Mouse (Mus musculus) C2C12 (cell line): Measurements from ENCODE around the gene Zfp943. TPM values are rescaled to one million over a fixed set of nuclear protein-coding genes. Genes with fewer than 3 reads are reported as not detected.
A peak's percentile ranks its signal among the peaks of the same experiment; 100 is the strongest.
"Not testable (repeated sequence)": the region's sequence is repeated elsewhere in the genome, so short reads cannot be mapped to it uniquely, and the experiment has no call there.

Source experiments
- H3K27me3 ChIP-seq: one replicate; pipeline ENCODE4 v1.6.1; 2011; ENCODE audit not compliant: control insufficient read depth, insufficient read depth, insufficient read length
- H3K36me3 ChIP-seq: one replicate; pipeline ENCODE4 v1.6.1; 2011; ENCODE audit not compliant: control insufficient read depth, insufficient read depth
- H3K4me3 ChIP-seq: one replicate; pipeline ENCODE4 v1.5.1; 2011; ENCODE audit warnings: mild to moderate bottlenecking, control low read depth; ENCODE audit not compliant: poor library complexity, insufficient read depth, severe bottlenecking
- H3K79me2 ChIP-seq: one replicate; pipeline ENCODE4 v1.6.1; 2011; ENCODE audit not compliant: control insufficient read depth, insufficient read depth
- H3K79me3 ChIP-seq: one replicate; pipeline ENCODE4 v1.6.1; 2011; ENCODE audit warnings: low read depth, control low read depth
- H3ac ChIP-seq: one replicate; pipeline ENCODE3; 2011; ENCODE audit warnings: low read depth; ENCODE audit not compliant: control insufficient read depth, insufficient read length
- CEBPB ChIP-seq: IDR thresholded peaks from one replicate; pipeline ENCODE4 v1.6.1; 2011; ENCODE audit warnings: low read depth, mild to moderate bottlenecking, control low read depth, moderate library complexity
- CTCF ChIP-seq: IDR thresholded peaks from one replicate; pipeline ENCODE4 v1.5.1; 2011; ENCODE audit not compliant: control insufficient read depth, insufficient read depth, insufficient read length
- FOSL1 ChIP-seq: IDR thresholded peaks from one replicate; pipeline ENCODE4 v1.8.0; 2011; ENCODE audit warnings: mild to moderate bottlenecking, low read length; ENCODE audit not compliant: poor library complexity, insufficient read depth, severe bottlenecking
- MAX ChIP-seq: IDR thresholded peaks from one replicate; pipeline ENCODE4 v1.6.1; 2011; ENCODE audit warnings: mild to moderate bottlenecking, control low read depth
- MYOD1 ChIP-seq: IDR thresholded peaks from one replicate; pipeline ENCODE4 v1.6.1; 2011; ENCODE audit warnings: low read depth; ENCODE audit not compliant: control insufficient read depth, insufficient read length
- MYOG ChIP-seq: IDR thresholded peaks from one replicate; pipeline ENCODE4 v1.6.1; 2011; ENCODE audit not compliant: control insufficient read depth, insufficient read length; ENCODE audit errors: extremely low read depth
- USF1 ChIP-seq: IDR thresholded peaks from one replicate; pipeline ENCODE4 v1.6.1; 2011; ENCODE audit warnings: low read depth, mild to moderate bottlenecking, control low read depth, moderate library complexity
- long read RNA-seq, 2 experiments: library from polyadenylated mRNA; unstranded; transcript quantifications; one replicate each; pipeline ENCODE4 v2.0.0; 2019 to 2020
- polyA plus RNA-seq: library from polyadenylated mRNA; unstranded; fragments of >200 nt; fragmentation: generic; extraction: Trizol; gene quantifications from one replicate; pipeline ENCODE4 v1.2.1, GENCODE M21; 2012; ENCODE audit warnings: missing spikeins

The Zfp943 gene
- polyA plus RNA-seq = 1.9 TPM
- long read RNA-seq, experiment 1, partial matches to known transcripts = 2 of 6 reads
- long read RNA-seq, experiment 1, other reads (novel, unspliced or antisense) = 2 of 6 reads
- long read RNA-seq, experiment 2, transcript Zfp943-201 (4 exons, 2,741 nt) = major isoform, 29 of 45 reads
- long read RNA-seq, experiment 2, partial matches to known transcripts = 3 of 45 reads
- long read RNA-seq, experiment 2, other reads (novel, unspliced or antisense) = 12 of 45 reads

DNA sequence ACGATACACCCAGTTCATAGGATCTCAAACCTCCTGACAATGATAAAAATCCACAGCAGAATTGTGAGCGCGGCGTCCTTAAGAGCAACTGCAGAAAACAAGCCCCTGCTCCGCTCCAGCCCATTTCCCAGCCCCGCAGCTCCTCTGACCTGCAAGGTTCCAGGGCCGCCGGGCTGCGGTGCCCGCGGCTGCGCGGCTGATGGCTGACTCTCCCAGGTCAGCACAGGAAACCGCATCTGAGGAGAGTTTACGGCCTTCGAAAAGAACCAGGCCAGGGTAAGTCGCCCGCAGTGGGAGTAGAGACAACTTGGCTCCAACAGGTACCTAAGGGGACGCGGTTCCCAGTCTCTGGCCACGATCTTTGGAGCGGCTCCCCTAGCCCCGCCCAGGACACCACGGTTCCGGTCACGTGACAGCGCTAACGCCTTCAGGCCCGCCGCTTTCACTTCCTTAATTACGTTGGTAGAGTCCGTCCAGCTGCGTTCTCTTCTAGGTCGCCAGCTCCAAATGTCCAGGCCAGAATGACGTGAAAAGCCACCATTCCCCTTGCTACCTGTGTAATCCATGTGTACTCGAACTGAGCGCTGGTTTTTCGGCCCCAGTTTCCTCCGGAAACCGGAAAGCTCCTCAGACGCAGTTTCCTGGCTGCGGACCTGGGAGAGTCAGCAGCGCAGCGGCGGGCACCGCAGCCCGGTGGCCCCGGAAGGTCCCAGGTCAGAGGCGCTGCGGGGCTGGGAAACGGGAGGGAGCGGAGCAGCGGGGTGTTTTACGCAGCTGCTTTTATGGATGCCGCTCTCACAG lies at the start of gene Zfp943, which contains the start of gene Zfp942:
Gene Zfp943 (plus strand): TSS at position 446 of the 801 bp plus-strand sequence.
Gene Zfp942 (minus strand): TSS at position 358 of the 801 bp plus-strand sequence.
- not testable (repeated sequence) for H3K27me3 ChIP-seq, H3K36me3 ChIP-seq
- Histone ChIP-seq H3K79me3 (peaks cover 37% of the 10 kb centered on the region), H3K79me2 (peaks cover 69% of the 10 kb centered on the region), H3K4me3 (peak within 1 kb of the TSS; percentile 64), H3ac (peak within 1 kb of the TSS; percentile 45)
- peak; percentile 39 for TF ChIP-seq USF1

GRCm38 (mm10) chr17:21963302-21963701 lies 950 bp downstream of the Zfp943 start:
- peaks cover 60% of the 10 kb centered on the region for H3K79me2 ChIP-seq
- H3K4me3 ChIP-seq = peak overlapping the region; percentile 64
- peaks cover 32% of the 10 kb centered on the region for H3K79me3 ChIP-seq
- TF ChIP-seq MAX = no peak
- H3ac ChIP-seq = no peak overlapping the region
- no peaks in the 10 kb centered on the region for H3K36me3 ChIP-seq
- H3K27me3 ChIP-seq = no peaks in the 10 kb centered on the region

GRCm38 (mm10) chr17:22035594-22035993 lies 73.2 kb downstream of the Zfp943 start:
- H3K36me3 ChIP-seq, H3K79me3 ChIP-seq, H3K4me3 ChIP-seq, H3ac ChIP-seq, H3K79me2 ChIP-seq, H3K27me3 ChIP-seq: not testable (repeated sequence)

- no peaks in the 10 kb centered on the region for H3K79me3 ChIP-seq
- no peaks in the 10 kb centered on the region for H3K79me2 ChIP-seq
- H3ac ChIP-seq = no peak overlapping the region
- H3K36me3 ChIP-seq = no peaks in the 10 kb centered on the region
- no peak for TF ChIP-seq FOSL1
- no peak for TF ChIP-seq MYOG
- no peak for TF ChIP-seq MAX
- no peak for TF ChIP-seq MYOD1
- TF ChIP-seq USF1 = no peak
- TF ChIP-seq CTCF = no peak
- no peak for TF ChIP-seq CEBPB
- H3K27me3 ChIP-seq = no peaks in the 10 kb centered on the region
- no peak overlapping the region for H3K4me3 ChIP-seq
These were observed 87.1 kb downstream of the Zfp943 start for GRCm38 (mm10) chr17:22049403-22049802.

DNA sequence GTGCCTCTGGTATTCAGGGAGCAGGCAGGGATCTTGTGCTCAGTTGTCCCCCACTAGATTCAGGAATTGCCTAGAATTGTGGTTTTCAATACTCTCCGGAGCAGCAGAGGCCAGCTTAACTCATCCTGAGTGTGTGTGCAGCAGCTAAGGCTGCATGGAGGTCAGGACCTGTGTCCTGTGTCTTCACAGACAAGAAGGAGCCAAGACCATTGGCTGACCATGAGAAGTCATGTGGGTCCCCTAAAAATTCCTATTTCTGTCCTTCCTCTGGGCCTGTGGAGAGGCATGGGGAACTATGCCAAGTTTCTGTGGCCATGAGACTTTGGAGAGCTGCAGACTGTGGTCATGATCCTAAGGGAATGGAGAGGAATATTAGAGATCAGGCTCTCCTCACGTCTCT lies 90.9 kb downstream of the Zfp943 start:
- Histone ChIP-seq H3K79me3 (no peaks in the 10 kb centered on the region), H3K36me3 (no peaks in the 10 kb centered on the region), H3ac (no peak overlapping the region), H3K79me2 (no peaks in the 10 kb centered on the region), H3K4me3 (no peak overlapping the region), H3K27me3 (no peaks in the 10 kb centered on the region)
- no peak for TF ChIP-seq USF1
- no peak for TF ChIP-seq CEBPB
- TF ChIP-seq CTCF = no peak
- no peak for TF ChIP-seq FOSL1
- no peak for TF ChIP-seq MAX
- TF ChIP-seq MYOD1 = no peak
- no peak for TF ChIP-seq MYOG

DNA sequence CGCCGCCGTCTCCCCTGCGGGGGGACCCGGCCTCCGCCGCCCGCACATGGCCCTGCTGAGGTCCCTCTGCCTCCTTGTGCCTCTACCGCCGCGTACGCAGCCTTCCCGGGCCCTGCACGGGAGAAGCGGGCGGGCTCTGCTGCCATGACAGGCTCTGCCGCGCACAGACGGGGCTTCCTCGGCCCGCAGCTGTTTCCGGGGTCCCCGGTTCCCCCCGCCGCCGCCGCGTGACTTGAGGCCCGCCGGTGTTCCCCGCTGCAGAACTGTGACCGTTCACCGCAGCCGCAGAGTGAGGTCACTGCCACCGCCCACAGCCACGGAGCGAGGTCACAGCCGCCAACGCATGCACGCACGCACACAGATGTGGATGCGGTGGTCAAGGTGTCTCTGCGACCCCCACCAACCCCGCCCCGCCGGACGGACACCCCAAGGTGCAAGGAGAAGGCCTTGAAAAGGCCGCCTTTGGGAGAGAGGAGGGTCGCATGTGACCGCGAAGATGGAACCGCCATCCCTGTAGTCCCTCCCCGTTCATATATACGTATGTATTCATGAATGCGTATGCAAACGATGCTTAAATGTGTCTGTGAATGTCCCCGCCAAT lies 118.8 kb downstream of the Zfp943 start:
- Histone ChIP-seq H3K79me2 (no peaks in the 10 kb centered on the region), H3K4me3 (no peak overlapping the region), H3K79me3 (no peaks in the 10 kb centered on the region), H3K27me3 (no peaks in the 10 kb centered on the region), H3K36me3 (no peaks in the 10 kb centered on the region), H3ac (no peak overlapping the region)
- TF ChIP-seq MAX (no peak), CTCF (no peak), FOSL1 (no peak), MYOD1 (no peak), USF1 (no peak), CEBPB (no peak), MYOG (no peak)

DNA sequence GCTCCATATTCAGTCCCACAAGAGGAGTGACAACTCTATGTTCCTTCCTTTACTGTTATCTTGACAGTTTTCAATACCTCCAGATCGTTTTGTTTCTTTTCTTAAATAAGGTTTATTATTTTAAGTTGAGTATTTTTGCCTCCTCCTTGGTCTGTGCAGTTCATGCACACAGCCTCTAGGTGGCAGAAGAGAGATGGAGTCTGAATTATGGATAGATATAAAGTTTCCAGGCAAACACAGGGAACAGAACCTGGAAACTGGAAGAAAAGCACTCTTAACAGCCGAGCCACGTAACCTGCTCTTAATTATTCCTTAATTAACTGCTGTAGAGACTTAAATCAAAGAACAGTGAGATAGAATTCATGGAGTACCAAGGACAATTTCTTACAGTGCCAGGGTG lies 120.9 kb downstream of the Zfp943 start:
- H3K4me3 ChIP-seq, H3ac ChIP-seq, H3K79me2 ChIP-seq, H3K36me3 ChIP-seq, H3K27me3 ChIP-seq, H3K79me3 ChIP-seq: not testable (repeated sequence)
